Mouse (Mus musculus) spleen, embryonic (tissue): ENCODE measurements around the gene Cfap36.

Source experiments
- CTCF ChIA-PET: fragments of 350-600 bp; sonication (Branson Sonifier 250); formaldehyde crosslinking; loops from one replicate; lab custom pipeline; 2022; lab: Charles Lee

Gene Cfap36

GRCm38 (mm10) chr11:29181751-29182150 lies 65.5 kb downstream of the Cfap36 start:
- CTCF ChIA-PET, result no interaction called here

GRCm38 (mm10) chr11:29180657-29181056 lies 66.6 kb downstream of the Cfap36 start:
- CTCF ChIA-PET, result interaction anchor here (0.5 kb wide), 1 partner anchor 34 kb away, joined by 3 read pairs; no protein-coding TSS in a partner anchor

GRCm38 (mm10) chr11:29179319-29179718 lies 67.9 kb downstream of the Cfap36 start:
- CTCF ChIA-PET, result interaction anchor here (0.7 kb wide), 1 partner anchor 9 kb away, joined by 4 read pairs; no protein-coding TSS in a partner anchor

GRCm38 (mm10) chr11:29173706-29174436 lies 73.3 kb downstream of the Cfap36 start:
- CTCF ChIA-PET, result no interaction called here

- CTCF ChIA-PET, result no interaction called here
Observed at GRCm38 (mm10) chr11:29173125-29173631, 74.0 kb downstream of the Cfap36 start.

- CTCF ChIA-PET, result no interaction called here
Observed at GRCm38 (mm10) chr11:29172563-29173124, 74.6 kb downstream of the Cfap36 start, which contains the start of gene Ppp4r3b. Gene Ppp4r3b, plus strand, starts transcription at chr11:29172890.

- CTCF ChIA-PET, result no interaction called here
Observed at GRCm38 (mm10) chr11:29171959-29172391, 75.2 kb downstream of the Cfap36 start.
